Mouse (Mus musculus) thymus, postnatal 14 days (tissue): ENCODE measurements around the gene 1110059G10Rik.

Source experiments
- DNase-seq: peaks from one replicate; pipeline ENCODE4 v3.0.0; 2021

The 1110059G10Rik gene

DNA sequence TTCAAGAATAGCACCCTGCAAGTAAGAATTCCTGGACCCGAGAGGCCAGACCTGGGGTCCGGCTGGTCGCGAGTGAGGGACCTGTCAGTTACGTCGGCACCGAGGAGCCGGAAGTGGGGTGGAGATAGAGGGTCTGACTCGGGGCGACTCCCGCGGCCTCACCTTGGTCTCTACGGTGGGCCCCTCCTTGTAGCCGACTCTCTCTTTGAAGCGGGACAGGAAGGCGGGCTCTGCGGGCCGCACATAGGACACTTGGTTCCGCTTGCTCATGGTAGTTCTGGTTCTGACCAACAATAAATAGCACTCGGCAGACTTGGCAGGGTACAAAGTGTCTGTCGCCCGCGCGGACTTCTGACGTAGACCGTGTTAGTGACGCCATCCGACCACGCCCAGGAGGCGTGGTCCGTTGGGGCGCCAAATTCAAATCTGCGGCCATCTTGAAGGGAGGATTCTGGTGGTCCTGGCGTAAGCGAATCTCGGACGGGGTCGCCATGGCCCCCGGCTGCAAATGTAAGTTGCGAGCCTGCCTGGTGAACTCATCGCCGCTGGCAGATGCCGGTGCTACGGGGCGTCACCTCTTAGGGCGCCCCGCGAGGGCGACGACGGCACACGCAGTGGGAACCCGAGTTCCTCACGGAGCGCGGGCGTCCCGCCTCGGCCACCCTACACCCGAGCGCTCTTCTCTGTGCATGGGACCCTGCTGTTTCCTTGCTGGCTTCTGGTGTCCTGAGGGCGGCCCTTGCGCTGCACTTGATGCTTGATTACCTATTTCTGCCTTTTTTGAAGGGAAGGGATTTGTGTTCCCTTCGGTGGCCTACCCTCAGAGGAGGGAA is at the start of gene 1110059G10Rik, which contains the start of gene Kif15:
Gene 1110059G10Rik (minus strand): TSS at position 358 of the 833 bp plus-strand sequence.
Gene Kif15 (plus strand): TSS at position 404 of the 833 bp plus-strand sequence.
- peak; percentile 93 for DNase-seq

DNA sequence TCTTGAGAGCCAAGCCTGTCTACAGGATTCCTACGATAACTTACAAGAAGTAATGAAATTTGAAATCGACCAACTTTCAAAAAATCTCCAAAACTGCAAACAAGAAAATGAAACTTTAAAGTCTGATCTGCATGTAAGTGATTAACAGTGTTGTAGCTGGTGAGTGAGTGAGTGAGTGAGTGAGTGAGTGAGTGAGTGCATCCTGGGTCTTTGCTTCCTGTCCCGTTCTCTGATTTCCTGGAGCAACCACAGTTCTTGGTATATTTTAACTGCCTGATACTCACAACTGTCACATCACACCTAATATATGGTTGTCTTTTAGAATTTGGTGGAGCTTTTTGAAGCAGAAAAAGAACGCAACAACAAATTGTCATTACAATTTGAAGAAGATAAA is 48.4 kb upstream of the 1110059G10Rik start:
- DNase-seq: no peak

DNA sequence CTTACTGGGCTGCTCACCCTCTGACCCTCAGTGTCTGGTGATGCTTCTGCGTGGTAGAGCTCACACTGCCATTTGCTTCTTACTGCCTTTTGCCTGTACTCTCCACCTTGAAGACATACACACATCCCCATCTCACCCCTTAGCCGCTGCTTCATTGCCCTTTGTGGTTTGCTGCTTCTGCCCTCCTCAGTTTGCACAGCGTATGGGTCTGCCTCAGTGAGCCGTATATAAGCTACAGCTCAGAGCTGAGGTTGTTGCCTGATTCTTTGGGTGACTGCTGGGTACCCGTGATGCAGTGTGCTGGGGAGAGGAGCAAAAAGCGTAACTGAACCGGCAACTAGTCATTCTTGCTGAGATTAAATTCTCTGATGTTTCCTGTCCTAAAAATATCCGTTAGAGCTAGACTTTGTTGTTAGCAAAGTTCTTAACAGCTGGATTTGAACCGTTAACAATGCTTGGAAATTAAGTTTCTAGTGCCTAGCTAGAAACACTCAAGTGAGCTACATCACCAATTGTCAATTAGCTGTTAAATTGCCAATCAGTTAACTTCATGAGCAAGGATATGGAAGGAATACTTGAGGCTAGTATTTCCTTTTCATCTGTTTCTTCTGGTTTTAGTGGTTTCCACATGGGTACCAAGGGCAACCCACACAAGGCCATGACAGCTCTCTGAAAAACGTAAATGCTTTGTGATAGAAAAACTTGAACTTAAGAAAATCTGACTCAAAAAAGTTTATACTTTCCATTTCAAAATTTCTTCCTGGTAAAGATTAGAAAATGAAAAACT is 47.8 kb upstream of the 1110059G10Rik start:
- DNase-seq: no peak

DNA sequence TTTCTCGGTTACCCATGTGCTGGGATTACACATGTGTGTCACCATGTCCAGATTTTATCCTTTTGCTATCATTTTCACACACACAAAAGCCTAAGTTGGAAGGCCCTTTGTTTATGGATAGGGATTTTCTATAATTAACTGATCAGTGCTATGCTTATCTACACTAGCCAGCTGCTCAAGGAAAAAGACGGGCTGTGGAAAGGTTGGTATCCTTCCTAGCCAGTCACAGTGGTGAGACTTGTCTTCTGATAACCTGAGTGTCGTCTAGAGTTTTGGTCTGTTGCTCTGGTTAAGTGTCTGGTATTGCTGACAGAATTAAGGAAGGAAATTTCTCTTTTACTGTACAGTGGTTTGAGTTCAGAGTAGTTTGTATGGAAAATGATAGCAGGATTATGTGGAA is 21.9 kb downstream of the 1110059G10Rik start:
- DNase-seq: no peak

DNA sequence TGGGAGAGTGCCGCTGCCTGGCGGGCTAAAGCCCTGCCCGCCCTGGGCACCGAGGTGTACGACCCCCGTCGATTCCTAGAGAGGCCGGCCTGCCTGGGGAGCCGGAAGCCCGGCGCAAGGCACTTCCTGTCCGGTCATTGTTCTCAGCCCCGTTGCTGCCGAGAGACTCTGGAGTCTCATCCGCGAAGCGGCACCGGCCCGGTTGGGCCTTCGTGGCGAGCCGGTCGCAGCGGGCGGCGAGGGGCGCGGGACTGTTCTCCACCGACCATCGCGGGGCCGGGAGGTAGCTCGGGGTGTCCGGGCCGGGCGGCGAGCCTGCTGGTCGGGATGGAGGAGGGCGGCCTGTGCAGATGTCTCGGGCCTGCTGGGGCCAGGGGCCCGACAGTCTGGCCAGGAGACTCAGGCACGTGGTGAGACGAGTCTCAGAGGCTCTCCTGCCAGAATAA is 27.8 kb downstream of the 1110059G10Rik start, which contains the start of gene Zfp105:
Gene Zfp105 (plus strand): TSS at position 137 of the 446 bp plus-strand sequence.
- peak; percentile 4 for DNase-seq

DNA sequence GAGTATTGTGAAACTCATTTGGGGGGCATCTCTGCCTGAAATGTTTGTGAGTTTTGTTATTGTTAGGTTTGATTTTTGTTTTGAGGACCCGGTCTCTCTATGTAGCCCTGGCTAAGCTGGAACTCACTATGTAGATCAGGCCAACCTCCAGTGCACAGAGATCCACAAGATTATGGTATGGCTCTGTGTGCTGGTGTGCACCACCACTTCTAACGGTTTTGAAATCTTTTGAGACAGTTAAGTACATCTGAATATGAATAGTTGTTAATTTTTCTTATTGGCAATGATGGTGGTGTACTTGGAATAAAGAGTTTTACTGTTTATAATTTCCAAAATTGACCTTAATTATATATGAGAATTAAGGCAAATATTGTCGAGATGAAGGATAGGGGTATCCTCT is 28.4 kb downstream of the 1110059G10Rik start:
- DNase-seq: no peak

DNA sequence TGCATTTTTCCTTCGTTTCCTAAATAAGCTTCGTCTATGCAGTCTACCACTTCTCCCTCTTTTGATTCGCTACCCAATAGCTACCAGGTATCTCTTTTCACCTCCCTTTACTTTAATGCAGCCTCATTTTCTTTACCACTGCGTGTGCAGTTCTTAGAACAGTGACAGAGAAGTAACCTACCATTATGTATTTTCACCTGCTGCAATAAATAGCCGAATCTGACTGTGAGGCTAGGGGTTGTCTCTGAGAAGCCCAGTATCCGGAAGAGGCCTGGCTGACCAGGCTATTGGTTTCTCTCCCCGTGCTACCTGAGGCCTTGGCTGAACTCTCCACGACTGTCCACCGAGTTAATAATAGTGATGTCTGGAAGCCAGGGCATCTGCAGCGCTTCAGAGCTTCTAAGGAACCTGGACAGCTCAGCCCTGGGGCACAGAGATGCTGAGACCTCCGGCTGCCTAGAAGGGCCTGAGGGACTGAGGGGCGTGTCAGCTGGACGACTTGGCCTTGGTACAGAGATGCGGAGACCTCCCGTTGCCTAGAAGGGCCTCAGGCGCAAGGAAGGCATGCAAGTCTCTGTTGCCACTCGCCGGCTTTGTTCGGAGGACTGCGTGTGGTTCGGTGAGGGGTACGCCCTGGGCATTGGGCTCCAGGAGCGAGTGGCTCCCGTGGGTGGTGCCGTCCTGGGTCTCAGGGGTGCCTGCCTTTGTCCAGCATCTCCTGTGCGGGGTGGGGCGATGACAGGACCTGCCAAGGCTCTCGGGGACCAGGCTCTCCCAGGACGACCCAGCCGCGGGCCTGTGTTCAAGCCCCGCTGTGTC is 47.9 kb downstream of the 1110059G10Rik start:
- DNase-seq: no peak

DNA sequence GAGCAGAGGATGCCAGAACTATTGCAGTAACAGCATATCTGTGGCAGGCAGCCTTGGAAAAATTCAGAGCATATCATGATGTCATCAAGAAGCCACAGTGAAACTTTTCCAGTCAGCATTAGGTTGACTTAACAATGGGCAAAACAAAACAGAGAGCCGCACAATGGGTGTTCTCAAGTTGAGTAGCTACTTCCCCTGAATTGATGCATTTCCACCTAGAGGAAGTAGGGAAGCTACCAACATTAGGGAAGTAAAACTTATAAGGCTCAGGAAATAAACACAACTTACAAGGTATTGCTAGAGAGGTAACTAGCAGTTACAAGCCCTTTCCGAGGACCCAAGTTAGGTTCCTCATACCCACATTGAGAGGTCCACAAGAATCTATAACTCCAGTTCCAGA is 49.8 kb downstream of the 1110059G10Rik start:
- no peak for DNase-seq
